Mouse (Mus musculus) MEL (cell line): ENCODE data around the gene Fgf12. TPM values are rescaled to one million over a fixed set of nuclear protein-coding genes. Genes with fewer than 3 reads are reported as not detected.

Experiments used
- DNase-seq: peaks from one replicate; pipeline ENCODE4 v3.0.0; 2011; ENCODE audit warnings: low read depth, low spot score
- H3K27ac ChIP-seq: 2 replicates; pipeline ENCODE4 v1.5.1; 2012; ENCODE audit warnings: low read depth, mild to moderate bottlenecking, control low read depth, low read length, moderate library complexity; ENCODE audit not compliant: control insufficient read depth
- H3K27me3 ChIP-seq, 2 experiments: fragments of 150-350 bp in 1 of 2; sonication (generic) in 1 of 2; 2 replicates each; pipeline ENCODE4 v1.6.1; 2012; ENCODE audit warnings: low read length in 2 of 2, mild to moderate bottlenecking in 2 of 2, improper control_type of control experiment in 1 of 2, moderate library complexity in 1 of 2; ENCODE audit not compliant: insufficient read depth in 2 of 2, control insufficient read depth in 1 of 2
- H3K36me3 ChIP-seq, 2 experiments: 2 replicates each; pipeline ENCODE4 v1.6.1; 2012 to 2014; ENCODE audit warnings: low read length in 2 of 2, improper control_type of control experiment in 1 of 2, inconsistent platforms in 1 of 2, mild to moderate bottlenecking in 1 of 2; ENCODE audit not compliant: insufficient read depth in 2 of 2, control insufficient read depth in 1 of 2
- H3K4me1 ChIP-seq, 2 experiments: fragments of 150-350 bp in 1 of 2; sonication (generic) in 1 of 2; 2 replicates each; pipeline ENCODE4 v1.6.1; 2012; ENCODE audit warnings: low read length in 2 of 2, improper control_type of control experiment in 1 of 2, mild to moderate bottlenecking in 1 of 2; ENCODE audit not compliant: insufficient read depth in 2 of 2, control insufficient read depth in 1 of 2
- H3K4me3 ChIP-seq, 2 experiments: fragments of 150-350 bp in 1 of 2; sonication (generic) in 1 of 2; 2 replicates each; pipeline ENCODE4 v1.5.1; 2012; ENCODE audit warnings: low read depth in 2 of 2, low read length in 2 of 2, mild to moderate bottlenecking in 2 of 2, moderate library complexity in 2 of 2, control low read depth in 1 of 2, improper control_type of control experiment in 1 of 2; ENCODE audit not compliant: control insufficient read depth in 1 of 2, insufficient read depth in 1 of 2
- H3K79me2 ChIP-seq: 2 replicates; pipeline ENCODE4 v1.6.1; 2012; ENCODE audit warnings: mild to moderate bottlenecking, low read length, moderate library complexity; ENCODE audit not compliant: control insufficient read depth, poor library complexity, insufficient read depth
- H3K9ac ChIP-seq: 2 replicates; pipeline ENCODE4 v1.6.1; 2012; ENCODE audit warnings: low read depth, mild to moderate bottlenecking, control low read depth, low read length, moderate library complexity; ENCODE audit not compliant: control insufficient read depth, poor library complexity, severe bottlenecking
- H3K9me3 ChIP-seq: fragments of 150-350 bp; sonication (generic); replicated peaks from 2 replicates; pipeline ENCODE4 v1.6.1; 2012; ENCODE audit warnings: mild to moderate bottlenecking, low read length, improper control_type of control experiment, moderate library complexity; ENCODE audit not compliant: insufficient read depth
- BHLHE40 ChIP-seq: IDR thresholded peaks from 2 replicates; pipeline ENCODE4 v1.6.1; 2012; ENCODE audit warnings: low read depth, mild to moderate bottlenecking, inconsistent platforms, low read length, improper control_type of control experiment, borderline replicate concordance
- CHD2 ChIP-seq: IDR thresholded peaks from 2 replicates; pipeline ENCODE4 v1.6.1; 2011; ENCODE audit warnings: low read length, improper control_type of control experiment
- E2F4 ChIP-seq: IDR thresholded peaks from 2 replicates; pipeline ENCODE4 v1.6.1; 2011; ENCODE audit warnings: low read depth, low read length, improper control_type of control experiment, borderline replicate concordance
- ETS1 ChIP-seq: IDR thresholded peaks from 2 replicates; pipeline ENCODE4 v1.6.1; 2012; ENCODE audit warnings: low read depth, mild to moderate bottlenecking, inconsistent platforms, low read length, improper control_type of control experiment, moderate library complexity
- HCFC1 ChIP-seq: IDR thresholded peaks from 2 replicates; pipeline ENCODE4 v1.6.1; 2012; ENCODE audit warnings: low read depth, mild to moderate bottlenecking, inconsistent platforms, low read length, improper control_type of control experiment, moderate library complexity
- MAFK ChIP-seq: IDR thresholded peaks from 2 replicates; pipeline ENCODE4 v1.6.1; 2011; ENCODE audit warnings: low read depth, mild to moderate bottlenecking, low read length, improper control_type of control experiment, borderline replicate concordance
- MAX ChIP-seq: IDR thresholded peaks from 2 replicates; pipeline ENCODE4 v1.6.1; 2011; ENCODE audit warnings: low read length, improper control_type of control experiment
- MXI1 ChIP-seq: IDR thresholded peaks from 2 replicates; pipeline ENCODE4 v1.6.1; 2011; ENCODE audit warnings: mild to moderate bottlenecking, low read depth, low read length, improper control_type of control experiment
- MYB ChIP-seq: IDR thresholded peaks from 2 replicates; pipeline ENCODE4 v1.6.1; 2011; ENCODE audit warnings: mild to moderate bottlenecking, low read depth, low read length, improper control_type of control experiment
- POLR2AphosphoS2 ChIP-seq: IDR thresholded peaks from 2 replicates; pipeline ENCODE4 v1.6.1; 2011; ENCODE audit warnings: low read length, improper control_type of control experiment
- POLR2AphosphoS5 ChIP-seq: IDR thresholded peaks from 2 replicates; pipeline ENCODE4 v1.6.1; 2012; ENCODE audit warnings: low read depth, borderline replicate concordance, mild to moderate bottlenecking, inconsistent platforms, low read length, moderate library complexity, mixed read lengths
- RAD21 ChIP-seq: IDR thresholded peaks from 2 replicates; pipeline ENCODE4 v1.6.1; 2011; ENCODE audit warnings: mild to moderate bottlenecking, low read depth, low read length, improper control_type of control experiment
- RCOR1 ChIP-seq: IDR thresholded peaks from 2 replicates; pipeline ENCODE4 v1.6.1; 2012; ENCODE audit warnings: low read depth, mild to moderate bottlenecking, inconsistent platforms, low read length, improper control_type of control experiment
- SMC3 ChIP-seq: IDR thresholded peaks from 2 replicates; pipeline ENCODE4 v1.6.1; 2011; ENCODE audit warnings: low read depth, low read length, improper control_type of control experiment
- TAL1 ChIP-seq: IDR thresholded peaks from 2 replicates; pipeline ENCODE4 v1.6.1; 2012; ENCODE audit warnings: mild to moderate bottlenecking, inconsistent platforms, low read length, moderate library complexity, mixed read lengths
- TBP ChIP-seq: IDR thresholded peaks from 2 replicates; pipeline ENCODE4 v1.8.0; 2011; ENCODE audit warnings: low read depth, low read length, improper control_type of control experiment
- USF1 ChIP-seq: IDR thresholded peaks from 2 replicates; pipeline ENCODE4 v1.6.1; 2014; ENCODE audit warnings: low read depth, mild to moderate bottlenecking, inconsistent platforms, low read length, improper control_type of control experiment, moderate library complexity
- ZC3H11A ChIP-seq: IDR thresholded peaks from 2 replicates; pipeline ENCODE4 v1.6.1; 2012; ENCODE audit warnings: low read depth, mild to moderate bottlenecking, inconsistent platforms, low read length, improper control_type of control experiment
- ZKSCAN1 ChIP-seq: IDR thresholded peaks from 2 replicates; pipeline ENCODE4 v1.6.1; 2012; ENCODE audit warnings: low read depth, mild to moderate bottlenecking, inconsistent platforms, low read length, improper control_type of control experiment, moderate library complexity
- ZMIZ1 ChIP-seq: IDR thresholded peaks from 2 replicates; pipeline ENCODE4 v1.6.1; 2012; ENCODE audit warnings: low read depth, mild to moderate bottlenecking, inconsistent platforms, low read length, improper control_type of control experiment, moderate library complexity
- polyA plus RNA-seq, 2 experiments: library from polyadenylated mRNA; stranded (reverse) in 1 of 2; unstranded in 1 of 2; fragments of >175 nt in 1 of 2; fragments of >200 nt in 1 of 2; gene quantifications; 2 replicates each; pipeline versions ENCODE4 v1.2.1 to v1.2.4; 2012; ENCODE audit warnings: low replicate concordance in 2 of 2, low read depth in 1 of 2; ENCODE audit not compliant: insufficient read length in 2 of 2, insufficient read depth in 1 of 2, missing spikeins in 1 of 2
- total RNA-seq: library from RNA; depleted of rRNA; stranded (reverse); fragments of 300-350 nt; gene quantifications from 2 replicates; pipeline ENCODE4 v1.2.3, GENCODE M21; 2012

The Fgf12 gene
- total and polyA plus RNA-seq, 3 experiments = not detected

GRCm38 (mm10) chr16:28511413-28511812 lies 241.5 kb downstream of the Fgf12 start:
- no peak for DNase-seq
- no peaks in the 10 kb centered on the region for H3K9me3 ChIP-seq
- H3K4me3 ChIP-seq = no peak overlapping the region
- no peak overlapping the region for H3K27ac ChIP-seq
- H3K27me3 ChIP-seq = no peaks in the 10 kb centered on the region
- no peaks in the 10 kb centered on the region for H3K79me2 ChIP-seq
- no peak overlapping the region for H3K9ac ChIP-seq
- H3K36me3 ChIP-seq = no peaks in the 10 kb centered on the region
- TF ChIP-seq SMC3 (no peak), E2F4 (no peak), MAX (no peak), ETS1 (no peak), CHD2 (no peak), USF1 (no peak), BHLHE40 (no peak), POLR2AphosphoS5 (no peak)
- no peaks in the 10 kb centered on the region for H3K4me1 ChIP-seq

- Histone ChIP-seq H3K9me3 (no peaks in the 10 kb centered on the region), H3K4me1 (no peaks in the 10 kb centered on the region), H3K27me3 (no peaks in the 10 kb centered on the region), H3K36me3 (no peaks in the 10 kb centered on the region), H3K79me2 (no peaks in the 10 kb centered on the region), H3K4me3 (no peak overlapping the region), H3K27ac (no peak overlapping the region), H3K9ac (no peak overlapping the region)
- TF ChIP-seq RAD21 (no peak), MYB (no peak), POLR2AphosphoS2 (no peak), MXI1 (no peak), HCFC1 (no peak), ZKSCAN1 (no peak), MAFK (no peak), ZMIZ1 (no peak), SMC3 (no peak), TAL1 (no peak), RCOR1 (no peak), TBP (no peak), ZC3H11A (no peak)
- DNase-seq = no peak
Measured at GRCm38 (mm10) chr16:28497971-28498607, 254.8 kb downstream of the Fgf12 start.
